Mouse (Mus musculus): Measurements from ENCODE around the gene Dock4.

DNA sequence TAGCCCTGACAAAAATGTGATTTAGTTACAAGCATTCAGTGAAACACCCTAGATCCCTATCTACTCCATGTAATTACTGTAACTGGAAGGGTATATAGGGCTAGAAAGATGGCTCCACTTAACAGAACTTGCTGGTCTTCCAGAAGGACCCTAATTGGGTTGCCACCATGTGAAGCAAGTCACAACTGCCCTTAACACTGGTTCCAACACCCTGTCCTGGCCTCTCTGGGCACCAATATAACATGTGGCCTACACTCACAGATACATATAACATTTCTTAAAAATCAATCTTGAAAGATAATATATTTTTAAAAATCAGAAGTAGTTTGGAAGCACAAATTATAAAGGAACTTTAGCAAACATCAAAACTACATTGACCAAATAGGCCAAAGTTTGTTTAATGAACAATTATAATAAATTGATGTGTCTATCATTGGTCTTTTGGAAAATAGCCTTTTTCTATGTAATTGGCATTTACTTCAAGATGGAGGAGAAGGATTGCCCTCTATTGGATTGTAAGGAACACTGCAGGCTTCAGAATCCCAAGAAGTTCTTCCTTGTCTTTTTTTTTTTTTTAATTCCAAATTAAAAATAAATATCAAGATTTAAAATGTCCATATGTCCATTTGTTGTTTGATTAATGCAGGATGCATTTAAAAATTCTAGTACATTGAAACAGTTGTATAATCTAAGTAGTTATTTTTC lies 369.1 kb downstream of the Dock4 start:
- TF ChIP-seq CTCF (IDR thresholded peaks at IDR 0.05; ENCODE audit: borderline replicate concordance, control insufficient read depth, extremely low read depth, insufficient read depth, low read length, poor library complexity) (no peak), POLR2A (IDR thresholded peaks at IDR 0.05; ENCODE audit: control insufficient read depth, extremely low read depth, insufficient read depth, low read length, poor library complexity) (no peak)
